Mouse (Mus musculus) gastrocnemius, postnatal 36 days (tissue): ENCODE results near the gene Kcnj1. TPM values are rescaled to one million over a fixed set of nuclear protein-coding genes. Genes with fewer than 3 reads are reported as not detected.

Experiments
- DNase-seq, 2 experiments: peaks; one replicate each; pipeline ENCODE4 v3.0.0; 2022
- intact Hi-C: fragments of 180-260 bp; cut with DNase I; formaldehyde crosslinking; loops from one replicate; pipeline ENCODE4 v1.15.1; 2025
- total RNA-seq, 2 experiments: library from RNA; stranded (reverse); gene quantifications; 2 replicates each; pipeline ENCODE4 v1.2.3; 2021

Gene Kcnj1
- total RNA-seq, 2 experiments from 2014 or later = not detected

DNA sequence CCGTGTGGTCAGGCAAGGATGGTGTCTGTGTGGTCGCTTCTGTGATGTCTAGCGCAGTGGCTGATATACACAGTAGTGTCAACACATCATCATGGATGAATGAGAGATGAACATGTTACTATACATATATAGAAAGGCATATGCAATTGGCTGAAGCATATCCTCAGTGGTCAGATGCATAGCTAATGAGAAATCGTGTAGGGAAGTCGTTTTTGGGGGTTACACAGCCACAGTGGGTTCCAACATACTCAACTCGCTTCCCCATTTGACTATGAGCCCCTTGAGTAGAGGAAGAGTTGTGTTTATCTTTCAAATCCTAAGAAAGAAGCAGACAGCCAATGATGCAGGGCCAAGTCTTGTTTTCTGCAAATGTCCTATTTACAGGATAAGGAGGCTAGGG is 20.4 kb downstream of the Kcnj1 start:
- intact Hi-C loops = no loop called here
- DNase-seq = no peak

GRCm38 (mm10) chr9:32394761-32395161 is 22.5 kb downstream of the Kcnj1 start:
- intact Hi-C loops = no loop called here
- DNase-seq = no peak

DNA sequence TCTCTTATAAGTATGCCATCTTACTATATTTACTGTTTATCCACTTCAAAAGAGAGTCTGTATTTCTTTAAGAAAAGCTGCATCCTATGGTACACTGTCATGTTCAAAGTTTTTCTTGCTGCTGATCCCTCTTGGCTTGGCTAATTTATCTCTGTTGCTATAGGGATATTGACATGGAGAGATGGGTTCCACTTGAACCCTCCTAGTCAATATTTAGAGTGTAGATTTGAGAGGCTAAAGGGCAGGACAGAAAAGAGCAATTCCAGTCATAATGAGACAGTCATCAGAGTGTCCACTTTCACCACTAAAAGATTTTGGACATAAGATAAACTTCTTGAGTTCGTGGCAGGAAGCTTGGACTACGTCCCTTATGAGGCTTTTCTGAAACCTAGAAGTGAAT is 27.9 kb downstream of the Kcnj1 start:
- DNase-seq = no peak
- intact Hi-C loops = loop anchor here (10.0 kb wide), 2 partner anchors 545 to 845 kb away; no protein-coding TSS in a partner anchor

DNA sequence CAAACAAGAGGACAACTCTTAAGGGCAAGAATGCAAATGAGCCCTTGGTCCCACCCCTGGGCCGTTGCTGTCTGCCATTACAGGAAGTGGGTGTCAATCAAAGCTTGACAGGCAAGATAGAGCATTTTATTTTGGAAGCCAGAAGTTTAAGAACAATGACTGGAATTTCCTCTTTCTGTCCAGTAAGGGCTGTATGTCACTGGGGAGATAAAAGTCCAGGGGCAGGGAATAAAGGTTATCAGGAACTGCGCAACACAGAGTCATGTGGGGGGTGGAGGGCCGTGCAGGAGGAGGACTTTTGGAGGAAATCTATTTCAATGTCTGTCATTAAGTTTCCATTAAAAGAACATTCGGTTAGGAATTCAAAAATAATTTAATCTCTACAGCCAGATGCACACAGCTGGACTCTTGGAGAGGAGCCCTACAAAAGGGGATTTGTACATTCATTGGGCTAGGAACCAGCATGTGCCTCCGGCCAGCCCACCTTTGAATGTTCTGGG is 28.4 kb downstream of the Kcnj1 start:
- no peak for DNase-seq
- intact Hi-C loops = loop anchor here (10.0 kb wide), 2 partner anchors 544 to 844 kb away; no protein-coding TSS in a partner anchor

GRCm38 (mm10) chr9:32405191-32405925 is 33.1 kb downstream of the Kcnj1 start:
- DNase-seq = peak; percentile 17 to 27
- intact Hi-C loops = loop anchor here (5.0 to 10.0 kb wide), 4 partner anchors 182 to 839 kb away; no protein-coding TSS in a partner anchor

- no peak for DNase-seq
- intact Hi-C loops = loop anchor here (5.0 to 10.0 kb wide), 4 partner anchors 179 to 836 kb away; no protein-coding TSS in a partner anchor
Observed at GRCm38 (mm10) chr9:32408730-32409059, 36.4 kb downstream of the Kcnj1 start.

DNA sequence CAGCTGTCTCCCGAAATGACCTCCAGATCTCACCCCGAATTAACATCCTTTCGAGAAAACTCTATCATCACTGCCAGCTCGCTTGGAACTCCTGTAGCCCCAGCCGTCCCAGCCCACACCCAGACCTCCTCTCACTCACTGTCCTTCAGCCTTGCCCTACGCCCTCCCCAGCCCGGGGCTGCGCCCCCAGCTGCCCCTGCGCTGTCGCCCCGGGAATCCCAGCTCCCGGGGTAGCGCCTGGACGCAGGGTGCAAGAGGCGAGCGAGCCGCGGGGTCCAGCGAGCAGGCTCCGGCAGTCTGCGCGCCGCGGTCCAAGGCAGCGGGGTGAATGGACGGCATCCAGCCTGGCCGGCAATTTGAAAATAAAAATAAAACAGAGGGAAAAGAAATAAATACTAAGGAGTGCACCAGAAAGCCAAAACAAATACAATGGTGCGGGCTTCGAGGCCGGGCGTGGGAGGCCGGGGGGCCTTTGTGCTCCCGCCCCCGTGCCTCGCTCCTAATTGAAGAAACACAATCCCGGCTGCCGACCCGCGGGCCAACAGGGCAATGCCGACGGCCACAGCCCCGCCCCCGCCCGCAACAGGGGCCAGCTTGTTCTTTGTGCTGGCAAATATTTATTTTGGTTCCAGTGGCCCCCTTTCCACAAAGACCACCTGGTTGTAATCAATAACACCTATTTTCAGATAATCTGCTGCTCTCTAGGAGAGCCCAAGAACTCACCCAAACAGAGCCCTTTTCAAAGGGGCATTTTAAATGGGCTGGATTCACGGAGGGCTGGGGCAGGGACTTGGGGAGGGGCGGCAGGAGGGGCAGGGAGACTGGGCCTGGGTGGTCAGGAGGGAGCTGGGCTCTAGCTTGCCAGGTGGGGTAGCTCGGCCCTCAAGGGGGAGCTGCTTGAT is 37.0 kb downstream of the Kcnj1 start:
- intact Hi-C loops = loop anchor here (5.0 to 10.0 kb wide), 4 partner anchors 178 to 835 kb away; no protein-coding TSS in a partner anchor
- no peak for DNase-seq

GRCm38 (mm10) chr9:32410671-32411070 is 38.4 kb downstream of the Kcnj1 start:
- intact Hi-C loops = no loop called here
- DNase-seq = no peak

DNA sequence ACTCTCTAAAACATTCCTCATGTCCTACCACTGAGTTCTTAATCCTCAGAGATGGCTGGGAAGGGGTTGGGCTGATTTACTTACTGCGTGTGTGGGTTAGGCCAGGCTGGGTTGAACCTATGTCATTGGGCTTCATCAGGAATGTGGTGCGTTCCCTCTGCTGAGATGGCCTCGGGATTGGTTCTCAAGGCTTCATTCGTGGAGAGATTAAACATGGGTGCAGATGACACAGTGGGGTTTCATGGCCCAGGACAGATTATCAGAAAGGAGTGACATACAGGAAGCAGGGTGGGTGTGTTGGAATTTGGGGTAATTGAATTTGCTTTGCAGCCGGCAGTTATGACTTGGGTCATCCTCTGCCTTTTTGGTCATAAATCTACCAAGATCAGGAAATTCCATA is 39.2 kb downstream of the Kcnj1 start:
- DNase-seq = no peak
- intact Hi-C loops = no loop called here

- DNase-seq = no peak
- intact Hi-C loops = no loop called here
Observed at GRCm38 (mm10) chr9:32412836-32413580, 40.7 kb downstream of the Kcnj1 start.

DNA sequence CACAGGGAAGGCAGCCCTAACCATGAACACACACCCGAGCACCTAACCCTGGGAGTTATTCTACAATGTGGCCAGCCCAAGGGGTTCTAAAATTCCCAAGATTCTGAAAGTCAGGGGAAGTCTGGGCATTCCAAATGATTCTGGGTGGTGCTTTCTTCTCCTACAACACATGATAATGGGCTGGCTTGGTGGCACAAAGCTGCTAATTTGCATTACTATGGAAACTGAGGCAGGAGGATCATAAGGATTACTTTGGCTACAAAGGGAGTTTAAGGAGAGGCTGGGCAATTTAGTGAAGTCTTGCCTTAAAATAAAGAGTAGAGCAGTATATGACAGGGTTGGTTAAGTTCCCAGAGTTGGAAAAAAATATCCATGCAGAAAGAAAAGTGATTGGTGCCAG is 42.7 kb downstream of the Kcnj1 start:
- intact Hi-C loops = no loop called here
- DNase-seq = no peak

DNA sequence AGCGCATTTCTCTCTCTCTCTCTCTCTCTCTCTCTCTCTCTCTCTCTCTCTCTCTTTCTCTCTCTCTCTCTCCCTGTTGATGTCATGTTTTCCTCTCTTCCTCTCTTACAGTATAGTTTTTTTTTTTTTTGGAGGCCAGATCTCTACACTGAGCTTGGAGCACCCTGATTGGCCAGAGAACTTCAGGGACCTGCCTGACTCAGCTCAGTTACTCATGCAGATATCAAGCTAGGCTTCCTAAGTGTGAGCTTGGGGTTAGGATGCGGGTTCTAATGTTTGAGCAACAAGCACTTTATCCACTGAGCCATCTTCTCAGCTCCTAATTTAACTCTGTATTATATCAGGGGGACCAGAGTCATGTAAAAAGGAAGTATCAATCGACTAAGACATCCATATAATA is 43.7 kb downstream of the Kcnj1 start:
- DNase-seq = no peak
- intact Hi-C loops = no loop called here

DNA sequence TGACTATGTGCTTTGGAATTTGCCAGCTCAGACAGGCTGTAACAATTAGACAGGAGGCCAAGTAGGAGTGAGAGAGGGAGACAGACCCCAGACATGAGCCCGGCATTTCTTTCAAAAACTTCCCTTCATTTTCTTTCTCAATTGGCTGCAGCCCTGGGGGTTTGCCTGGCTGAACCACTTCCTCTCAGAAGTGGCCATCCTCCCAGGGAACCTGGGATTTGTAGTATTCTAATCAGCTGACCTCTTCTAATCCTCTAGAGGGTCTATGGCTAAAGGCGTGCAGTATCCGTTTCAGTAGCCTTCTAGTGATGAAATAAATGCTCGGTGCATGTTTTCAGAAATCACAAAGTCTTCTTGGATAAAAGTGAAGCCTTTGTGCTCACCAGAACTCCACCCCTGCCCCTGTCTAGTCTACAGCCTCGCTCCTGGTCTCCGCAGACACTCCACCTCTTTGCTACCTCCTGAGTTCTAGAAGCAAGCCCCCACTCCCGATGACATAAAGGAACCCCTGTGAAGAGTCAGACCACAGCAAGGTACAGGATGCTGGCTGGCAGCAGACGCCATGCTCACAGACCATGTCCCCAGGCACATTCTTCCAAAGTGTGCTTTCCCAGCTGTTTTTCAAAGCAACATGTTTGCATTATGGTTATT is 45.3 kb downstream of the Kcnj1 start:
- intact Hi-C loops = no loop called here
- no peak for DNase-seq

- no peak for DNase-seq
- intact Hi-C loops = no loop called here
Observed at GRCm38 (mm10) chr9:32420711-32421110, 48.4 kb downstream of the Kcnj1 start.

- no peak for DNase-seq
- intact Hi-C loops = no loop called here
Observed at GRCm38 (mm10) chr9:32425321-32425720, 53.0 kb downstream of the Kcnj1 start.

DNA sequence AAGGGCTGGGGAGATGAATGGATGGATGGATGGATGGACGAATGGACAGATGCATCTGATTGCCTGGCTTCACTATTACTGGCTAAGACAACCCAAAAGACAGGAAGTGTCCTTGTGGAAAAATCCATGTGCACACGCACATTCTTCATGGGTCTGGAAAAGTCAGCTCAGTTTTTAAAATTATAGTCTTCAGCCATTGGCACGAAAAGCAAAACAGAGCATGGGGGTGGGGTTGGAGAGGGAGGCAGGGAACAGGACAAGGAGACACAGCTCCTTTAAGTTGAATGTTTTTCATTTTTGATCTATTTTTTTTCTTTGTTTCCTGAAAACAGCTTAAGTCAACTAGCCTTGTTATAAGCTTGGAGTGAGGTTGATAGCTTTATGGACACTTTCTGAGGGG is 58.8 kb downstream of the Kcnj1 start:
- intact Hi-C loops = no loop called here

DNA sequence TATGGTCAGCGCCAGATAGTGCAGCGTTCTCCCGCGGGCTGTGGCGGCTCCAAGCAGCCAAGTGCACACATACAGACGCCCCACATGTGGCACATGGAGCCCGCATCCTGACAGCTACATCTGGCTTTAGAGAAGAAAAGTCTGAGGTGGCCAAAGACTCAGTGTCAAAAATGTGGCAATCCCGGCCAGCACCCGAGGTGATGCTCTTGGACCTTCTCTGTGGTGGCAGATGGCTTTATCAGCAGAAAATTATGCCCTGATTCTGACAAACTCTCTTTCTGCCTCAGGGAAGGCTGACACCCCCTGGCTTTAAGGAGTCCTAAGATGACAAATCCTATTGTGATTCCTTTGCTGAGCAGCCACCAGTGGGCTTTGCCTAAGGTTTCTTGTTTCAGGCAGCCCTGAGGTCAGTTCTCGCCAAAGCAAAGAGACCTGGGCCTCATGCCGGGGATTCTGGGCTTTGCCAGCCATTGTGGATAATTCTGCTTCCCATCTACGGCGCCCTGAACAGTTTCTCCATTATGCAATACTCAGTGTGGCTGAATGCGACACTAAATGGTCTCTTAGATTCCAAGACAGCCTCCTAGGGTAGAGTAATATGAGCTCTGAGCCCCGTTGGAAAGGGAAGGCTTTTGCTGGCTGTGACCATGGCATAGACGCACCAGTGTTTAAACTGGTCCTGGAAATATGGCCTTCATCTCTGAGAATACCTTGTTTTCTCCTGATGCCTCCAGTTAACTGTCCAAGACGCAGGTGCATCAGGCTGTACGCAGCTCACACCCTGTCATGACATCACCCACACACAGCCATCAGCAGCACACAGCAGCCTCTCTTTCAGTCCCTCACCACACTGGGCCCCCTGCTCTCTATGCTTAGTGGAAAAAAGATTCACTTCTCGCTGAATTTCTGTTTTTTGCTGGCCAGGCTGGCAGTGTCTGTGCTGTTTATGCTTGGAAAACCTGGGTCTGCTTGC is 62.2 kb downstream of the Kcnj1 start:
- intact Hi-C loops = no loop called here
- DNase-seq = peak; percentile 16 to 40

More for the DNA sequence above, 58.8 kb downstream of the Kcnj1 start:
- DNase-seq = no peak

DNA sequence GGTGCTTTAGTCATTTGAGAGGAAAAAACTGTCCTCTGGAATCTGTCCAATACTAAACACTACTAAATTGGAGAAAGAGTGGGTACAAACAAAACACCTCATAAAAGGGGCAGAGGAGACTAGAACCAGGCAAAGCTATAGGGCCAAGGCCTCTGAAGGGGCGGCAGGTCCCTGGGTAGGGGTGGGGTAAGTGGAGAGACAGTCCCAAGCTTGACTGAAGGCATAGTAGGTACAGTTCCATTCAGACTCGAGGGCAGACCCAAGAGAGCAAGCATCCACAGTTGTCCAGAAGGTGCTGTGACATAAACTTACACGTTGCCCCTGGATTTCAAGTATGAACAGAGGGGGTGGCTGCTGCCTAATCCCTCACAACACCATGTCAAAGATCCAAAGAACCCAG is 70.8 kb downstream of the Kcnj1 start:
- DNase-seq = no peak
- intact Hi-C loops = no loop called here

DNA sequence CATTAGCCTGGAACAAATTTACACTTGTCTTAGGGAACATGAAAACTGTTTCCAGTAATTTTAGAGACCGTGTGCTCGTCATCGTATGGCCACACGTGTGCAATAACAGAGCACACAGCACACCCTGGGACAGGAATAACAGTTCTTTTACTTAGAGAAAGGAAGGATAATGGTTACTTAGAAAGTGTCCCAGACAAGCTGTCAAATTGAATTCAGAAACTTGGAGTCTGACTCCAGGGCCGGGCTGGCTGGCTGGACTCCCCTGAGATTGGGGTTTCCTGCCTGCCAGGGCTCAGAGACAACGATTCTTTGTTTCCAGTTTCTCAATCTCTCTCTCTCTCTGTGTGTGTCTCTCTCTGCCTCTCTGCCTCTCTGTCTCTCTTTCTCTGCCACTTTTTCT is 71.5 kb downstream of the Kcnj1 start:
- intact Hi-C loops = no loop called here
- peak in 1 of 2 experiments; percentile 33 for DNase-seq
